Mouse (Mus musculus) bone marrow, adult 2 months (tissue): Measurements from ENCODE around the gene Tead1.

Experiments used
- CTCF ChIP-seq: fragments of 200-500 bp; IDR thresholded peaks from 2 replicates; pipeline ENCODE4 v1.5.1; 2011; ENCODE audit warnings: low read length, control low read depth; ENCODE audit not compliant: control insufficient read depth, insufficient read depth
- POLR2A ChIP-seq: fragments of 200-500 bp; IDR thresholded peaks from 2 replicates; pipeline ENCODE4 v1.6.1; 2011; ENCODE audit warnings: low read depth, mild to moderate bottlenecking, control low read depth, low read length, borderline replicate concordance; ENCODE audit not compliant: control insufficient read depth

GRCm38 (mm10) chr7:112892595-112892994 is 213.5 kb downstream of the Tead1 start:
- TF ChIP-seq POLR2A = no peak
- TF ChIP-seq CTCF = no peak
